Mouse (Mus musculus) 416B (cell line): ENCODE data around the gene Sqor.

ENCODE experiments used
- DNase-seq: peaks from one replicate; pipeline ENCODE4 v3.0.0; 2011; ENCODE audit warnings: low read depth

Sqor gene

DNA sequence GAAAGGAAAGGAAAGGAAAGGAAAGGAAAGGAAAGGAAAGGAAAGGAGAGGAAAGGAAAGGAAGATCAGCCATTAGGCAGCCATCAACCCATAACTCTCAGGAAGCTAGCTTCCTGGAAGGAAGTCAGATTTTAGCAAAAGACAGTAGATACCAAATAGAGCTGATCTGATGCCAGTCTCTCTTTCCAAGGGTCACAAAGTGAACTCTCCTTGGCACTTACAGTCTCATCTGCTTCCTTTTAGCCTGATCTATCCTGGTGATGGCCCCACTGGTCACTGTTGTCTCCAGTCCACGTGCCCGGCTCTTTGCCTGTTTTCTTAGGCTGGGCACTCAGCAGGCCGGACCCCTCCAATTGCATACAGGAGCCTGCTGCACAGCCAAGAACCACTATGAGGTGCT lies 19.7 kb downstream of the Sqor start:
- no peak for DNase-seq

DNA sequence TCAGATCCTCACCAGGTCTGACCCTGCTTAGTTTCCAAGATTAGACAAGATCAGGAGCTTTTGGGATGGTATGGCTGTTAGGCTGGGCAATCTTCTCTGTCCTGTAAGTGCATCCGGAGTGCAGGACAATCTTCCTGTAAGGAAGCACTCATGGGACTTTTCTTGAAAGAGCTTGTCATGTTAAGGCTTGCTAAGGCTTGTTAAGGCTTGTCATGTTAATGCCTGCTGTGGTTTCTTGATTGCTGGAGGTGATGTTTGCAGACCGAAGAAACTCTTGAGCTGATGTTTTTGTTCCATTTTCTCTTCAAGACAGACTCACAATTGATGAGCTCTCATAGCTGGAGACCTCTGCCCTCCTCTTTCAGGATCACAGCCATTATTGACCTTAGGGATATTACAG lies 21.1 kb downstream of the Sqor start:
- no peak for DNase-seq

DNA sequence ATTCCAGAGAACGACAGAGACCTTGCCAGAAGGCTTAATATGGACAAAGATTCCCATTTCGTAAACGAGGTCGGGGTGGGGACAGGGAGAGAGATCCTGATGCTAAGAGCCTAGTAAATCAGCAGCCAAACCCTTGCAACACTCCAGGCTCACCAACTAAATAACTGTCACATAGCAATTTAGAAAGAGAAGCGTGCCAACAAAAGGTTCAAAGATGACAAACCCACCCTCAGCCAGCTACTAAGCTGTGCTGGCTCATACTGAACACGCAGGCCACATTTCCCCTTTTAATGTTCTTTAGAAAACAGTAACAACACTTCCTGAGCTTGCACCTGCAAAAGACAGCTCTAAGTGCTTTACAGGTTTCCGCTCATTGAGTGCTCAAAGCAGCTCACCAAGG lies 24.3 kb downstream of the Sqor start:
- DNase-seq = no peak

DNA sequence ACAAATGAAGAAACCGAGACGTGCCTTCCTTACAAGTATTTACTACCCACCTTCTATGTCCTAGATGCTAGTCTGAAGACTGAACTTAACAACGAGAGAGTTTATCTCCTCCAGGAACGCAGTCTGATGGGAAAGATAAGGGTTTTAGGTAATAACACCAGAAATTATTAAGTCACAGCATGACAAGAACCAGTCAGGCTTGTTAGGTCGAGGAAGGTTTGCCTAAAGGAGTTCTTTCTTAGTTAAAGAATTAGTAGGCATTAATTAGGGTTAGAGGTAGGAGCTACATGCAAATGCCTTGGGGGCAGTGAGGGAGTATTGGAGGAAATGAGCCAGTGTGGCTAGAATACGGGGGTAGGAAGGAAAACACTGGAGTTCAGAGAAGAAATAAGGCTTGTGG lies 24.7 kb downstream of the Sqor start:
- DNase-seq = no peak

DNA sequence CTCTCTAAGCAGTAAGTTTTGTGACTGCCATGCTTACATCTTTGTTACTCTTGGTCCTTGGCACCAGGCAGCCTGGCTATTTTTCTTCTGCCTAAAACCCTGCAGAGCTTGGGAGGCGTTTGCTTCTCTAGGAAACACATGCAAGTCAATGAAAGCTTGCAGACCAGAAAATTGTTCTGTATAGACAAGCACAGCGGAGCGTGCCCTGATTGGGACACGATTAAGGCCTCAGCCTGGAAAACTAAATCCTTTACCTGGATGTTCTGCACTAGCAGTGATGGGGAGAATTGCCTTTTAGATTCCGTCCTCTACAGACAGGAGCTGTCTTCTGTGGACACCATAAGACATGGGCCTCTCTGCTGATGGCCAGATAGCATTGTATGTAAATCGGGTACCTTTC lies 39.4 kb downstream of the Sqor start:
- DNase-seq = no peak

DNA sequence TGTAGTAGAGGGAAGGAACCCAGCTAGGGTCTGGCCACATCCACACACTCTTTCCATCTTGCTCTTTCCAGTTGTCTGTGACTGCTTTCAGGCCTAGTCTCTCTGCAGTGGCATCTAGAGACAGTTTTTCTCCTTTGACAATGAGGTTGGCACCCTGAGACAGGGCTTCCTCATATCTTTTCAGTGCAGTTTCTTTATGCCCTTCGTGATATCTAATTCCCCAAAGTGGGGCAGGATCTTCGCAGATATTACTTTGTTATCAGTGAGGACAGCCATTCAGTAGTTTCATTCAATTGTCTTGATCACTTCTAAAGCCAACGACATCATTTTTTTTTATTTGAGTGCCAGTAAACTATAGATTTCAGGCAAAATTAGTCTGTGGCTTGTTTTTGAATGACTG lies 41.0 kb downstream of the Sqor start:
- DNase-seq = no peak

DNA sequence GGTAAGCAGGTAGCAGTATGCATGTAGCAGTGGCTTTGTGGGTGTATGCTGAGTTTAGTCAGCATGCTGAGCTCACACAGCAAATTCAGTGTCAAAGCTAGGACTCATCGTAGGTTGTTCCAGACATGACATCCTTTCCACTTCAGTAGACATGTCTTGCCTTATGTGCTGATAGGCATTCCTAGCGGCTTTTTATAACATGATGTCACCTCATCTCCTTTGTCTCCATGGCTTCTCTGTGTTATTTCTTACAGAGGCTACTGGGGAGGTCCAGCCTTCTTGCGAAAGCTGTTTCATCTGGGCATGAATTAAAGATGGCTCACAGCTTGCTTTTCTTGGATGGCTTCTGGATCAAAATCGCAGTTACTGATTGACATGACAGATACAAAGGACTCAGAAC lies 44.0 kb downstream of the Sqor start:
- DNase-seq = no peak

DNA sequence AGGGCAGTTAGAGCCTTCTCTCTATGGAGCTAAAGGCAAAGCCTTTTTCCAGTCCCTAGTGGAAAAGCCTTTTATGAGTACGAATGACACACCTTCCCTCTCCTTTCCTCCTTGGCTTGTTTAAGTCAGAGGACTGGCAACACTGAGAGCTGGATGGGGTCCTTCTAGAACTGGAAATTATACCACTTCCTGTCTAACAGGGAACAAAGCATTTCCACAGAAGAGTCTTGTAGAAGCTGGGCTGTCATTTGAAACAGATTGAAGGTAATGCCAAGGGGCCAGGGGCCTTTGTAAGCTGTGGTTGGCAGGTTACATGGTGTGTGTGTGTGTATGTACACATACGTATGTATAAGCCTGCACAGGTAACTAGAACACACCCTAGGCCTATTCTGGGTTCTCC lies 51.9 kb downstream of the Sqor start:
- no peak for DNase-seq

DNA sequence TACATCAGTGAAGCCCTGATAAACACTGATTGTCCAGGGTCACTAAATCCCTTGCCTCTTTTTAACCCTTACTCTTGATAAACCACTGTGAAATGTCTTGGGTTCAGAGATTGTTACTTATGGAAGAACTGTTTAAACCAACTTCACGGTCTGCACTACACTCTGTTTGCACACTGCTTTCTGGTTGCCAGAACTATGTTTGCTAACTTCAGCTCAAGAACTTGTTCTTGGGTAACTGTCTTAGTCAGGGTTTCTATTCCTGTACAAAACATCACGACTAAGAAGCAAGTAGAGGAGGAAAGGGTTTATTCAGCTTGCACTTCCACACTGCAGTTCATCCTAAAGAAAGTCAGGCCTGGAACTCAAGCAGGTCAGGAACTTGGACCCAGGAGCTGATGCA lies 56.2 kb downstream of the Sqor start:
- no peak for DNase-seq

DNA sequence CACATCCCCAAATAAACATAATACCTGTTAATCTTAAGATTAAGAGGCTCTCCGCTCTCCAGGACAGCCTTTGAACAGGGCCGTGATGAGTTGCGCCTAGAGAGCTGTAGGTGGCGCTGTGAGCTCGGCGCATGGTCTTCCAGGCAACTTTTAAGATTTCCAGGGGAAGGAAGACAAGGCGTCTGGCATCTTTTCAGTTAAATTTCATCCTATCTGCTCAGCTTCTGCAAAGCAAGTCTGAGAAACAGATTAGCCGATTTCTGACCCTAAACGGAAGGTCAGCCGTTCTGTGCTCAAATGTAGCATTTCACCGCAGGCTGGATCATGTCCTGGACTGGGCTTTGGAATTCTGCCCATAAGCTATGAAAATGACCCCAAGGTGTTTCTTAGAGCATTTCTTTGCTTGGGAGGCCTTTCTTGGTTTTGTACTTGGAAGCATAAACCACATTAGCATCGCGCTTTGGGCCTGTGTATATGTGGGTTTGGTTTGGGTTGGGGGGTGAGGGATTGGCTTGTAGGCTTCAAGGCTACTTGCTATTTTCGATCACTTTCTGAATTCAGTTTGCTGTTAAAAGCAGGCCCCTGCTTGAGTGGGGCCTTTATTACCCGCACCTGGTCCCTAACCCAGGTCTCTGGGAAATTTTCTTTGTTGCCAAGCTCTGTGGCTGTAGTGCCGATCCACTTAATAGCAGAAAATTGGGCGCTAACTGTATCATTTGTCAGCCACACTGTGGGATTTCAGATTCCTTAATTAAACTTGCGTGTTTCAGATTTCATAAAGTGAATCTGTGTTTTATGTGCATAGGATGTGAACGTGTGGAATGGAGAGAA lies 60.6 kb downstream of the Sqor start:
- peak; percentile 33 for DNase-seq

DNA sequence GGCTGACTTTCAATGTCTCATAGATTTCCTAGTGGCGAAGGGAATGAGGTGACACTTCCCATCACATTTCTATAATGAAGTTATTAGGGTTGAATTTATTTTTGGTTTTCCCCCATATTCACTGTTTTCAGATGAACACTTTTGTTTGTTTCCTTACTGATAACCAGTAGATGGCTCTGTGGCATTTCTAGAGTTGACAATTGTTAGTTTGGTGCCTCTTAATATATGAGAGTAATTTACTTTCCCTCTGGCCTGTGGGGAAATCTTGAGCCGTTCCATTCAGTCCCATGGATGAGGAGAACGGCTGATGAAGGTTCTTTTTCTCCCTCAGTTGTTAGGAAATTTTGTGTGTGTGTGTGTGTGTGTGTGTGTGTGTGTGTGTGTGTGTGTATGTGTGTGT lies 61.3 kb downstream of the Sqor start:
- no peak for DNase-seq

DNA sequence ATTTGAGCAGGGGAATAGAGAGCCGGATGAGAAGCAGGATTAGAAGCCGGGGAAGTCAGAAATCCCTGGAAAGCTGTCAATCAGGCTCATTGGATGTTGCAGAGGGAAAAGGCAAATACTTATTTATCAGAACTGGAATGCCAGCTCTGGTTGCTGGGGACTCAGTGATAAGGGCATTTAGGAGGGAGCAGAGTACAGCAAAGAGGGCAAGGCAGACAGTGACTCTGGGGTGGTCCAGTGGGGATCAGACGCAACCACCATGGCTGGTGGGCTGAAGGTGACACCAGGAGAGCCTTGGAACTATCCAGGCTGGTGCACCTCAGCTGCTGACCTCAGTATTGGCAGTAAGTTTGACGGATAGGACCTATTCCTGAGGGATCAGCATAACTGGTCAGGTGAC lies 89.6 kb downstream of the Sqor start:
- DNase-seq = no peak

DNA sequence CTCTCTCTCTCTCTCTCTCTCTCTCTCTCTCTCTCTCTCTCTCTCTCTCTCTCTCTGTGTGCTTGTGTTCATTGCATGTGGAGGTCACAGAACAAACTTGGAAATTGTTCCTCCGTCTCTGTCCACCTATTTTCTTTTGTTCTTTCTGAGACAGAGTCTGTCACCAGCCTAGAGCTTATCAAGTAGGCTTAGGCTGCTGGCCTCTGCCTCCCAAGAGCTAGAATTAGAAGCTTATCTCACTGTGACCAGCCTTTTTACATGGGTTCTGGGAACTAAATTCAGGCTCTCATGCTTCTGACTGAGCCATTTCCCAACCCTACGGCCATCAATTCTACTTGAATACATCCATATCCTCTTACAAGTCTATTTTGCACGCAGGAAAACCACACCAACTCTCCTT lies 90.3 kb downstream of the Sqor start:
- no peak for DNase-seq
